Mouse (Mus musculus) stomach, embryonic 16.5 days (tissue): ENCODE results near the gene Ppp1r36. TPM values are rescaled to one million over a fixed set of nuclear protein-coding genes. Genes with fewer than 3 reads are reported as not detected.
A peak's percentile ranks its signal among the peaks of the same experiment; 100 is the strongest.

Source experiments
- ATAC-seq: fragments of 200-750 bp; cut with Nextera tagmentation; 2 replicates; pipeline ENCODE4 v1.8.0; 2017; ENCODE audit warnings: moderate number of reproducible peaks, moderate TSS enrichment; ENCODE audit not compliant: insufficient read depth, low FRiP score
- H3K27ac ChIP-seq: fragments of 300-500 bp; sonication (generic); 2 replicates; pipeline ENCODE4 v1.5.1; 2014; ENCODE audit warnings: low read length
- H3K27me3 ChIP-seq: fragments of 300-500 bp; sonication (generic); 2 replicates; pipeline ENCODE4 v1.6.1; 2014; ENCODE audit warnings: low read length, control low read depth, mixed read lengths; ENCODE audit not compliant: control insufficient read depth, insufficient read depth
- H3K36me3 ChIP-seq: fragments of 300-500 bp; sonication (generic); 2 replicates; pipeline ENCODE4 v1.6.1; 2014; ENCODE audit warnings: low read length; ENCODE audit not compliant: control insufficient read depth, insufficient read depth
- H3K4me1 ChIP-seq: fragments of 300-500 bp; sonication (generic); 2 replicates; pipeline ENCODE4 v1.6.1; 2014; ENCODE audit warnings: low read length, control low read depth, mixed read lengths; ENCODE audit not compliant: control insufficient read depth, insufficient read depth
- H3K4me2 ChIP-seq: fragments of 300-500 bp; sonication (generic); 2 replicates; pipeline ENCODE4 v1.6.1; 2014; ENCODE audit warnings: low read depth, low read length, mixed read lengths
- H3K4me3 ChIP-seq: fragments of 300-500 bp; sonication (generic); replicated peaks from 2 replicates; pipeline ENCODE4 v1.5.1; 2014; ENCODE audit warnings: mild to moderate bottlenecking, low read length
- H3K9ac ChIP-seq: fragments of 300-500 bp; sonication (generic); 2 replicates; pipeline ENCODE4 v1.6.1; 2014; ENCODE audit warnings: low read length
- H3K9me3 ChIP-seq: fragments of 300-500 bp; sonication (generic); replicated peaks from 2 replicates; pipeline ENCODE4 v1.6.1; 2016; ENCODE audit warnings: low read length, control low read depth; ENCODE audit not compliant: control insufficient read depth
- WGBS: fragments of 180-500 bp; shearing (Covaris S2); extraction: QIAGEN DNeasy Blood & Tissue Kit; methylation state at CpG from one replicate; pipeline ENCODE4 v1.1.7; 2014; 5-methylcytosine and 5-hydroxymethylcytosine counted together
- polyA plus RNA-seq: library from polyadenylated mRNA; unstranded; fragments of >200 nt; fragmentation: Nextera tagmentation; extraction: Ambion mirVana; gene quantifications from 2 replicates; pipeline ENCODE4 v1.2.1, GENCODE M21; 2015

Gene Ppp1r36
- polyA plus RNA-seq = 3.2 and 3.3 TPM in 2 replicates

- Histone ChIP-seq H3K4me2 (peak within 1 kb of the TSS; percentile 83), H3K9ac (peak within 1 kb of the TSS; percentile 68), H3K36me3 (no peaks in the 10 kb centered on the region), H3K4me3 (peak within 1 kb of the TSS; percentile 45), H3K27me3 (no peaks in the 10 kb centered on the region), H3K4me1 (0 out of 2 replicates have a peak, but pooled peaks cover 3% of the 10 kb centered on the region), H3K9me3 (peaks cover 4% of the 10 kb centered on the region; the same call in 1 of the 2 replicates), H3K27ac (no peak within 1 kb of the TSS; the same call in 1 of the 2 replicates)
- peak; percentile 60; the same call in 1 of the 2 replicates for ATAC-seq
- 1% methylated on average over 37 of the region's 37 CpGs for WGBS
Observed at GRCm38 (mm10) chr12:76417433-76417854, at the start of gene Ppp1r36. Gene Ppp1r36 (plus strand): TSS chr12:76417538.

GRCm38 (mm10) chr12:76368201-76368789 lies 49.0 kb upstream of the Ppp1r36 start:
- Histone ChIP-seq H3K4me2 (peak overlapping the region; percentile 80), H3K9ac (peak overlapping the region; percentile 100), H3K4me1 (peaks cover 40% of the 10 kb centered on the region), H3K9me3 (no peaks in the 10 kb centered on the region), H3K27ac (peak overlapping the region; percentile 100), H3K27me3 (no peaks in the 10 kb centered on the region), H3K36me3 (no peaks in the 10 kb centered on the region), H3K4me3 (peak overlapping the region; percentile 96)
- no peak for ATAC-seq
- WGBS = 13% methylated on average over 9 of the region's 9 CpGs

- Histone ChIP-seq H3K27ac (peak overlapping the region; percentile 100), H3K4me3 (peak overlapping the region; percentile 96), H3K9ac (peak overlapping the region; percentile 100), H3K9me3 (no peaks in the 10 kb centered on the region), H3K36me3 (no peaks in the 10 kb centered on the region), H3K4me2 (peak overlapping the region; percentile 80), H3K4me1 (peaks cover 40% of the 10 kb centered on the region), H3K27me3 (no peaks in the 10 kb centered on the region)
- under 1% methylated on average over 26 of the region's 26 CpGs for WGBS
- peak; percentile 22; the same call in 1 of the 2 replicates for ATAC-seq
Observed at GRCm38 (mm10) chr12:76368790-76369205, 48.5 kb upstream of the Ppp1r36 start.

GRCm38 (mm10) chr12:76369206-76369977 lies 47.9 kb upstream of the Ppp1r36 start, which contains the start of gene Zbtb25:
Gene Zbtb25 (minus strand): TSS chr12:76369602.
- Histone ChIP-seq H3K9ac (peak within 1 kb of the TSS; percentile 100), H3K36me3 (no peaks in the 10 kb centered on the region), H3K27ac (peak within 1 kb of the TSS; percentile 100), H3K27me3 (no peaks in the 10 kb centered on the region), H3K4me2 (peak within 1 kb of the TSS; percentile 80), H3K4me3 (peak within 1 kb of the TSS; percentile 96), H3K9me3 (no peaks in the 10 kb centered on the region), H3K4me1 (peaks cover 40% of the 10 kb centered on the region)
- ATAC-seq = peak; percentile 82
- under 1% methylated on average over 86 of the region's 96 CpGs for WGBS

- Histone ChIP-seq H3K27me3 (no peaks in the 10 kb centered on the region), H3K27ac (peak within 1 kb of the TSS; percentile 100), H3K9me3 (no peaks in the 10 kb centered on the region), H3K4me1 (peaks cover 40% of the 10 kb centered on the region), H3K4me2 (peak within 1 kb of the TSS; percentile 80), H3K9ac (peak within 1 kb of the TSS; percentile 100), H3K4me3 (peak within 1 kb of the TSS; percentile 96), H3K36me3 (no peaks in the 10 kb centered on the region)
- peak; percentile 66 for ATAC-seq
- under 1% methylated on average over 92 of the region's 99 CpGs for WGBS
Observed at GRCm38 (mm10) chr12:76369978-76370830, 47.1 kb upstream of the Ppp1r36 start, which contains the start of gene Zbtb1. Gene Zbtb1 (plus strand): TSS chr12:76370266.

GRCm38 (mm10) chr12:76370831-76371571 lies 46.3 kb upstream of the Ppp1r36 start:
- under 1% methylated on average over 63 of the region's 63 CpGs for WGBS

GRCm38 (mm10) chr12:76372046-76372445 lies 45.3 kb upstream of the Ppp1r36 start:
- no peaks in the 10 kb centered on the region for H3K36me3 ChIP-seq
- WGBS = 39% methylated on average over 7 of the region's 7 CpGs
- H3K27ac ChIP-seq = no peak overlapping the region
- H3K27me3 ChIP-seq = no peaks in the 10 kb centered on the region
- H3K4me2 ChIP-seq = peak overlapping the region; percentile 80
- peak overlapping the region; percentile 100 for H3K9ac ChIP-seq
- H3K4me1 ChIP-seq = peaks cover 32% of the 10 kb centered on the region
- H3K4me3 ChIP-seq = peak overlapping the region; percentile 96
- no peaks in the 10 kb centered on the region for H3K9me3 ChIP-seq
- ATAC-seq = no peak

More at GRCm38 (mm10) chr12:76370831-76371571, 46.3 kb upstream of the Ppp1r36 start:
- Histone ChIP-seq H3K36me3 (no peaks in the 10 kb centered on the region), H3K9me3 (no peaks in the 10 kb centered on the region), H3K27ac (peak overlapping the region; percentile 100), H3K4me3 (peak overlapping the region; percentile 96), H3K4me2 (peak overlapping the region; percentile 80), H3K4me1 (peaks cover 37% of the 10 kb centered on the region), H3K9ac (peak overlapping the region; percentile 100), H3K27me3 (no peaks in the 10 kb centered on the region)
- peak; percentile 73 for ATAC-seq
